Mouse (Mus musculus) heart, adult 11 months (tissue): ENCODE data around the gene Olfr1297.

ENCODE experiments used
- DNase-seq: peaks from one replicate; pipeline ENCODE4 v3.0.0; 2022

The Olfr1297 gene

GRCm38 (mm10) chr2:111626397-111626796, at the start of gene Olfr1297:
Gene Olfr1297, minus strand, starts transcription at chr2:111626497.
- DNase-seq: no peak

- DNase-seq: no peak
Observed at GRCm38 (mm10) chr2:111661119-111661518, 34.8 kb upstream of the Olfr1297 start, which contains the start of gene Olfr1299. Gene Olfr1299, plus strand, starts transcription at chr2:111661419.

- DNase-seq: no peak
Observed at GRCm38 (mm10) chr2:111649101-111649500, 22.8 kb upstream of the Olfr1297 start, which contains the start of gene Olfr1298. Gene Olfr1298, minus strand, starts transcription at chr2:111649201.

- DNase-seq: no peak
Observed at GRCm38 (mm10) chr2:111569581-111569980, 56.7 kb downstream of the Olfr1297 start, which contains the start of gene Olfr1295. Gene Olfr1295, minus strand, starts transcription at chr2:111569681.
